Mouse (Mus musculus) neutrophil, adult 5-6 weeks (primary cell): Measurements from ENCODE around the gene Exoc3l2. TPM values are rescaled to one million over a fixed set of nuclear protein-coding genes. Genes with fewer than 3 reads are reported as not detected.
"Not testable (repeated sequence)": the region's sequence is repeated elsewhere in the genome, so short reads cannot be mapped to it uniquely, and the experiment has no call there.

ENCODE experiments used
- ATAC-seq: fragments of 151-379, 151-347 bp; 2 replicates; pipeline ENCODE4 v1.8.0; 2017; ENCODE audit warnings: mild to moderate bottlenecking, moderate TSS enrichment; ENCODE audit not compliant: insufficient number of reproducible peaks, poor library complexity, low FRiP score, severe bottlenecking; ENCODE audit errors: extremely low read depth
- total RNA-seq: library from RNA; stranded (forward); fragments of 200-1000 nt; gene quantifications from 2 replicates; pipeline ENCODE4 v1.2.3, GENCODE M21; 2017

The Exoc3l2 gene
- total RNA-seq, 1 experiment from 2014 or later, result not detected

DNA sequence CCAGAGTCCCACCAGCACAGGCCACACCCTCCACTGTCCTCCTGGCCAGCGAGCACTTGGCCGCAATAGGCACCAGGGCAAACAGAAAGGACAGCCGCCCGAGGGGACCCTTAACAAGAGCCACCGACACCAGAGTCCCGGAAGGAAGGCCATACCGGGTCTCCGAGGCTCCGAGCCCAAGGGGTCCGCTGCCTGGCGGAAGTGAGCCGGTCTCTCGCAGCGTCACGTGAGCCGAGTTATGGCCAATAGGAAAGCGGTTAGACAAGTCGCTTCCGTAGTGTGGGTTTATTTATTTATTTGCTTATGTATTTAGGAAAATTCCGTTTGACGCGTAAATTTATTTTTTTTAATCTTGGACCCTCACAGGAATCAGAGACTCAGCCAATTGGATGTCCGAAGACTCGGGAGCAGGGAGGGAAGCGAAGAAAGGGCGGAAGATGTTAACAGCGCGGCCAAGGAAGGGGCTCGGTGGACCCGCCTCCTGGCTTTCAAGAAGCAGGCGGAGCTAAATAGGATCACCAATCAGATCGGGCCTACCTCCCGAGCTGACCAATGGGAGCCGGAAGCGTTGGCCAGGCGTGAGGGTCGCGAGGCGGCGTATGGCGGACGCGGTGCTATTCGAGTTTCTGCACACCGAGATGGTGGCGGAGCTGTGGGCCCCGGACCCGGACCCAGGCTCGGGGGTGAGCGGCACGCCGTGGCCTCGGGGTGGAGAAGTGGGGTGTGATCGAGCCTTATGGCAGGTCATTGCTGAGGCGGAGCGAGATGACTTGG is 45.2 kb downstream of the Exoc3l2 start, which contains the start of the genes Bloc1s3 and Trappc6a:
TSS of gene Bloc1s3 (minus strand) at position 218 of the 774 bp plus-strand sequence.
TSS of gene Trappc6a (plus strand) at position 246 of the 774 bp plus-strand sequence.
- ATAC-seq, result peak; percentile 82

DNA sequence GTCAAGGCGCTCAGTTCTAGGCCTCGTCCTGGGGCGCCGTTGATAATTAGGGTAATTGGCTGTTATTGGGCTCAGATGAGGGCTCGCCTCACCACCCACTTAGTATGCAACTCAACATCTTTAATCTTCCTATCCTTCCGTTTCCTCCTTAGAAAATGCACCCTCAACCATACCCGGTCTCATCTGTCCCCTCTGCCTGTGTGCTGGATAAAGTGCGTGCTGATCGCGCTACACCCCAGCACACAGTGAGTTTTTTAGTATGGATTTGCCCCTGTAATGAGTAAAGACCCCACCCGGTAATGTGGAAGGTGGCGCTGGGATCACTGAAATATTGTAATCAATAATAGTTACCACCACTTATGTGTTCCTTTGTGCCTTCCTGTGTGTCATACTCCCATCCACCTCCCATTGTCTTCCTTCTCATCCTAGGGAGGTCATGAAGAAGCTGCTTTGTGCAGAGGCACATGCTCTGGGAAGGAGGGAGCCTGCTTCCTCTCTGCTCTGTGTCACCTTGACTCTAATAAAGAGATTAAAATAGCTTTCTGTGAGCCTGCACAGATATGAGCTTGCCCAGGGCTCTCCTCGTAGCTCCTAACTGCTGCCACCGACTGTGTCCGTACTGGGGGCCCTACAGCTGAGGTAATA is 45.9 kb downstream of the Exoc3l2 start:
- no peak; the same call in 1 of the 2 replicates for ATAC-seq

DNA sequence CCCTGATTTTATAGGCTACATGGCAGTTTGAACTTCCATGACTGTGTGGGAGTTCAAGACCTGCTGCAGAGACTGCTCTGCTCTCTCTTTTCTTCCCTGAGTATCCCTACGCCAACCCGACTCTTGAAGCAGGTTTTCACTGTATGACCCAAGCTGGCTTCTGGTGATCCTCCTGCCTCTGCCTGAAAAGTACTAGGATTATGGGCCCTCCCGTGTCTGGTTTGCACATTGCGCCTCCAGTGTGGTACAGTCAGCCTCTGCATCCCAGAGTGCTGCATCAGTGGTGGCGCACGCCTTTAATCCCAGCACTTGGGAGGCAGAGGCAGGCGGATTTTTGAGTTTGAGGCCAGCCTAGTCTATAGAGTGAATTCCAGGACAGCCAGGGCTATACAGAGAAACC is 46.7 kb downstream of the Exoc3l2 start:
- ATAC-seq, result no peak

DNA sequence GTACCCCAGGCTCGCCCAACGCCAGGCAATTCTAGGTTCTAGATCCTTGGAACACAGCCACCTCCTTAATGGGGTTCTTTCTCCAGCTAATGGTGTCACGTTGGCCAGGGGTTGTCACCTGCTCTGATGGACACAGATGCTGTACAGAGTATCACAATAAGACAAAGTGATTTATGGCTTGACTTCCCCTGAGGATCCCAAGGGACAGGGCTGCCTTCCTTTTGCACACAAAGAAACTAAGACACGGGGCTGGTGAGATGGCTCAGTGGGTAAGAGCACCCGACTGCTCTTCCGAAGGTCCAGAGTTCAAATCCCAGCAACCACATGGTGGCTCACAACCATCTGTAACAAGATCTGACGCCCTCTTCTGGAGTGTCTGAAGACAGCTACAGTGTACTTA is 48.8 kb downstream of the Exoc3l2 start:
- ATAC-seq, result not testable (repeated sequence)

DNA sequence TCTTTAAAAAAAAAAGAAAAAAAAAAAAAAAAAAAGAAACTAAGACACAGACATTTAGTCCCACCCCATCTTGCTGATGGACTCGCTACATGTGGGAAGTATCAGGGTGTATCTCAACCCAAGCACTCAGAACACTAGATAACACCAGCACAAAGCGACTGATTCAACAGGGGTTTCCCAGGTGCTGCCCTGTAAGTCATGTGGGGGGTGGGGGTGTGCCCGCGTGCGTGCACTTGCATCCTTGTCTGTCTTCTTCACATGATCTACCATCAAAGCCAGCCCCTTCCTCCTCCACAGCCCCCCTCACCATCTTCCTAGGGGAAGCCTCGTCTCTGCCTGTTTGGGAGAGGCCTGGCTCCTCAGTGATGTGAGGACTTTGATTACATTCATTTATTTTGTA is 49.2 kb downstream of the Exoc3l2 start:
- ATAC-seq, result no peak

DNA sequence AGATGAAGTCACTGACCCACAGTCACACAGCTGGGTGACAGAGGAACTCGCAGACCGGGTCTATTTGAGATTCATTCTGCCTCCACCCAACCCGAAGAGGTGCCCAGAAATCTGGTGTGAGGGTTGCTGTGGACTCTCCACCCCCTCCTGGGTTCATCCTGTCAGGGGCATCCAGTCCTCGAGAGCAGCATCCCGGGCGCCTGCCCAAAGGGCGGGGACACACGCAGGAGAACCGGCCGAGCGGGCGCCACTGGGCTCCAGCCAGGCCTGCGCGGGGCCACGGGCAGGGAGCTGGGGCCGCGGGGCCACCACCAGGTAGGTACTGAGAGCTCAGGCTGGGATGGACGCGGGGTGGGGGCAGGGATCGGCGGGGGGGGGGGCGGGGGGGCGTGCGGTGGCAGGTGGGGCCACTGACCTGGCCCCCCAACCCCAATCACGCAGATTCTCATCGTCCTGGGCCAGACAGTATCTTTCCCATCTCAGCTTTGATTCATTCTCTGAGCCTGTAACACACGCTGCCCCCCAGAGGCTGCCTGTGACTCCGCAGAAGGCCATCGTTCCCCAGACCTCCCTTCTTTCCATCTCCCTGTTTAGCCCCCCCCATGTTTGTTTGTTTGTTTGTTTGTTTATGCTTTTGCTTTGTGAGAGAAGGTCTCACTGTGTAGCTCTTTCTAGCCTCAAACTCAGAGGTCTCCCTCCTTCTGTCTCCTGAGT is 54.7 kb downstream of the Exoc3l2 start, which contains the start of gene Nkpd1:
TSS of gene Nkpd1 (plus strand) at position 187 of the 714 bp plus-strand sequence.
- ATAC-seq, result no peak

DNA sequence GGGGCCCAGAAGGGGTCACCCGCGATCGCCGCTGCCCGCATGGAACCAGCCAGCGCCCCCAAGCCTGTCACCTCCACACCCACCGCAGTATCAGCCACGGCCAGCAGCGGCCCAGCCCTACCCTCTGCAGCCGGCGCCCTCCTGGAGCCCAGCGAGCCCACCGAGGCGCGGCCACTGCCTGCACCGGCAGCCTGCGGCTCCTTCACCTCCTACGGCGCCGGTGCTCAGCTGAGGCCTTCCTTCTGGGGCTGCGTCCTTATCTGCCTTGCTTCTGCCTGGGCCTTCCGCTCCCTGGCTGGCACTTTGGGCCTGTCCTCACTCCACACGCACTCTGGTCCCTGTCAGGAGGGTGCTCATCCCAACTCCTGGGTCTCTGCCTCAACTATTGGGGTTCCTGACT is 56.9 kb downstream of the Exoc3l2 start:
- ATAC-seq, result no peak

DNA sequence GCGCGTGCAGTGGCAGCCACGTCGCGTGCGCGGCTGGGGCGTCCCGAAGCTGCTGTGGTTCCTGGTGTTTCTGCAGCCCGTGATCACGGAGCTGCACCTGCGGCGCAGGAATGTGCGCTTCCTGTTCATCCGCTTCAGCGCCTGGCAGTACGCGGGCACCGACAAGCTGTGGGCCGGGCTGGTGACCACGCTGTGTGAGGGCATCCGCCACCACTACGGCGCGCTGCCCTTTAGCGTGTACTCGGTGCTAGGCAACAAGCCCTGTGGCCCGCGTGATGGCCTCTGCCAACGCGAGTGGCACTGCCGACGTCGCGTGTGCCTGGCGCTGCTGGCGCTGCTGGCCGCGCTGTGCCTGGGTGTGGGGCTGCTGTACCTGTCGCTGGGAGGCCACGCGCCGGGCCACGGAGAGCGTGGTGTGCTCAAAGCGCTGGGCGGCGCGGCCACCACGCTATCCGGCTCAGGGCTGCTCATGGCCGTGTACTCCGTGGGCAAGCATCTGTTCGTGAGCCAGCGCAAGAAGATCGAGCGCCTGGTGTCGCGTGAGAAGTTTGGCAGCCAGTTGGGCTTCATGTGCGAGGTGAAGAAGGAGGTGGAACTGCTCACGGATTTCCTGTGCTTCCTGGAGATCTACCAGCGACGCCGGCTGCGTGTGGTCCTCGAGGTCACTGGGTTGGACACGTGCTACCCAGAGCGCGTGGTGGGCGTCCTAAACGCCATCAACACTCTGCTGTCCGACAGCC is 60.1 kb downstream of the Exoc3l2 start:
- ATAC-seq, result no peak

DNA sequence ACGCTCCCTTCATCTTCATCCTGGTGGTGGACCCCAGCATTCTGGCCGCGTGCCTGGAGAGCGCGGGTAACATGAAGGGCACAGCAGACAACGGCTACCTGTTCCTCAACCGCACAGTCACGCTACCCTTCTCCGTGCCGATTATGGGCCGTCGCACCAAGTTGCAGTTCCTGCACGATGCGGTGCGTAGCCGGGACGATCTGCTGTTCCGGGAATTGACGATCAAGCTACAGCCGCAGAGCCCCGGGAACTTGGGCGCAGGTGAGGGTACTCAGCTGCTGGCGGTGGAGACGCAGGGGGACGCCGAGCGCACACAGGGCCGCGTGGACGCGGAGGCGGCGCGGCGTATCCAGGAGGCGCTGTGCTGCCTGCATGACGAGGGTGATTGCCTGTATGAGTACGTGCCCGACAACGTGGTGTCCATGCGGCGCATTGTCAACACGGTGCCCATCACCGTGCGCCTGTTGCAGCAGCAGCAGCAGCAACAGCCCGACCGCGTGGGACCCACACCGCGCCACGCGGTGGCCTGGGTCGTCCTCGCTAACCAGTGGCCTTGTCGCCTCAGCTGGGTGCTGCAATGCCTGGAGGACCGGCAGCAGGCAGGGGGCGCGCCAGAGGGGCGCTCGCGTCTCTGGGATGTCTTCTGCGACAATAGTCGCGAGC is 60.8 kb downstream of the Exoc3l2 start:
- no peak for ATAC-seq

DNA sequence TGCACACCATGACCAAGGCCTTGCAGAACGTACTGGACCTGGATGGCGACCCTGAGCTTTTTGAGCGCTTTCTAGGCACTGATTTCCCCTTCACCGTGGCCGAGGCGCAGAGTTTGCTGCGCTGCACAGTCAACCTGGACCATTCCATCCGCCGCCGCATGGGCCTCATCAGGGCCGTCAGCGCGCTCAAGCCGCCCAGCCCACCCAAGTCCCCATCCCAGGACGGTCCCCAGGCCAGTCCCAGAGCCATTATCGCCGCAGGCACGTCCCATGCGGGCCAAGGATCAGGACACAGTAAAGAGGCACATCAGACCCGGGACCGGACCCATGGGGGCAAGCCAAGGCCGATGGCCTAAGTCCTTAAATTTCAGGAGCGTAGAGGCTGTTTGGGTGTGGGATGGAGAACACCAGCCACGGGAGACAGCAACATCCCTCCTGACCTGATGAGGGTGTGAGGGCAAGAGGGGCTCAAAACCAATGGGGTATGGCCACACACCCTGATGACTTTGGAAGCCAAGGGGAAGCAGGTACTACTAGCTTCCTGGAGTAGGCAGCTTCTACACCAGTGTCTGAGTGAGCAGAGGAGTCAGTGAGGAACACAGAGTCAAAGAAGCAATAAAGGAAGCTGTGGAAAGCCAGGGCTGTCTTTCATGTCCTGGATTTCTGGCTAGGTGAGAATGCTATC is 61.4 kb downstream of the Exoc3l2 start:
- ATAC-seq, result no peak

DNA sequence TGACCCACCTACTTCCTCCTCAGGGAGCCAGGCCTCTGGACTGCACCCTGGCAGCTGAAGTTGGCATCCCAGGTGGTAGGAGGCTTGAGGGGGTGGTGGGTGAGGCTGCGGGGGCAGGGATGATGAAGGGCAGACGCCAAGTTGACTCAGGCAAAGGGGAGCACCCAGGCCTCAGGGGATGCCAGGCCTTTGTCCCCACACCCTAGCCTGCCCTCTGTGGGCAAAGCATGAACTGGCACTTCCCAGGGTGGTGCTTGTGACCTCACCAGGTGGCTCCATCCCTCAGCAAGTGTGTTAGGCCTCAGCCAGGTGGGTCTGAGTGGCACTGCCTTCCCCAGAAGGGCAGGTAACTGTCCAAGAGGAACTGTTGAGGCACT is 62.0 kb downstream of the Exoc3l2 start:
- ATAC-seq, result no peak

DNA sequence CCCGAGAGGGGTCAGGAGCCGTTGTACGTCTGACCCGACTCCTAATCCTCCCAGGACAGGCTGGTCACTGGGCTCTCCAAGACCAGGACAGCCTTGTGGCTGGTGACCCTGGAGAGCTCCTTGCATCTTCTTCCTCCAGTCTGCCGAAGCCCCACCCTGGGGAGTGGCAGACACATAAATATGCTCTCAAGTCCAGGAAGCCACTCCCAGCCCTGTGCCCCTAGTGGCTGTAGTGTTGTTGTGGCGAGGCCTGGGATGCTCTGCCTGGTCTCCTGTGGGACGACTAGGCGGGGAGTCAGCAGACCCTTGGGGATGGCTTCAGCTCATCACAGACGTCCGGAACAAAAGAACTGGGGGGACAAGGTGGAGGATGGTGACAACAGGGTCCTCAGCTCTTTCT is 67.9 kb downstream of the Exoc3l2 start:
- no peak for ATAC-seq

DNA sequence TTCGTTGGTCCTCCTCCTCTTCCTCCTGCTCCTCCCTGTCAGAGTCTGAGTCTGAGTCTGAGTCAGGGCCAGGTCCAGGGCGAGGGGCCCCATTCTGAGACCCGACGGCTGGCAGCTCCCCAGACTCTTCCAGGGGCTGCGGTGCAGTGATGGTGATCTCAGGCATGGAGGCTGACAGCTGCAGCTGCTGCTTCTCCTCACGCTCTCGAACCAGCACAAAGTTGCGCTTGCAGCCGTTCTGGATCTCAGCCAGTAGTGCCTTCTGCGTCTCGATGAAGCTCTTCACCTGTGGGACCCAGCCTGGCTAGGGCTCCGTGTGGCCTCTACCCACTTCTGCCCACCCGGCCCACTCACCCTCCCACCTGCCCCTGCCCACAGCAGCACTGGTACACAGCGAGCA is 69.1 kb downstream of the Exoc3l2 start:
- no peak for ATAC-seq

DNA sequence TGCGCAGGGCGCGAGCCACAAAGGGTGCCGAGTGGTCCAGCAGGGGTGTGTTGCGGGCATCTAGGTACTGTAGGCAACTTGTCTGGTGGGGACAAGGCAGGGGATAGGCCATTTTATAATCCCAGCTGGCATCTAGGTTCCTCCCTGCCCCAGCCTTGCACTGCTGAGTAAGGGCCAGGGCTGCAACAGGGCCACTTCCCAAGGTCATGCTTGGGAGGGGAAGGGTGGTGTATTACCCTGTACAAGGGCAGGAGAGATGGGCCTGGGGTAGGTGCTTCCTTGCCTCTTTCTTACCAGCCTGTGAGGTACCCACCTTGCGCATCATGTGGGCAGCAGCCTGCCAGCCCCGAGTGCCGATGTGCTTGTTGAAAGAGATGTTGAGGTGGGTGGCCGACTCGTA is 71.5 kb downstream of the Exoc3l2 start:
- no peak for ATAC-seq

DNA sequence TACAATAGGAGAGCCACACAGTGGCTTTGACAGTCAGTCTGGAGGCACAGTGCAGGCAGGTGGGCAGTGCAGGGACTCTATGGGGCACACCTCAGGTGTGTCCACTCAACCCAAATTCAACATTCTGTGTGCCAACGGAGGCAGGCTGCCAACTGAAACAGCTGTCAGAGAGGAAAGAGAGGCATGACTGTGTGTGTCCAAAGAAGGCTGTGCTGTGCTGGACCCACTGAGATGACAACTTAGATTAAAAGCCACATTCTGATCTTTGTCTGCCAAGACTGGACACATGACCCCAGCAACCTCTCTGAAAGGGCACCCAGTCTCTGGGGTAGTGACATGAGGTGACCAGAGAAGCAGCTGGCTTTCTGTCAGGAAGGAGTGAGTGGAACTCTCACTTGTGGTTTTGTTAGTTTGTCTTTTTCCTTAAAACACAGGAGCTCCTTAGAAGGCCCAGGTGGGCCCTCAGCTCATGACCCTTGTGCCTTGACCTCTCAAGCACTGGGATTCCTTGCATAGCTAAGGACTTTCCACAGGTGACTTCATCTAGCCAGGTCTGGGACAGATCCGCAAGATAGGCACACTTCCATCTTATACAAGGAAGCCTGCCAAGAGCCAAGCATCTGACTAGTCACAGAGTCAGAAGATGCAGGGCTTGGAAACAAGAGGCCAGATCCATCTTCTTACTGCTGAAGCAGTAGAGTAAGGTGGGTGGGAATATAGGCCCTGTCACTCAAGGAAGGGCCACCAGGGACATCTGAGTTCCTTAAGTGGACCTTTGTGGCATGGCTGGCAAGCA is 77.8 kb downstream of the Exoc3l2 start:
- ATAC-seq, result no peak

DNA sequence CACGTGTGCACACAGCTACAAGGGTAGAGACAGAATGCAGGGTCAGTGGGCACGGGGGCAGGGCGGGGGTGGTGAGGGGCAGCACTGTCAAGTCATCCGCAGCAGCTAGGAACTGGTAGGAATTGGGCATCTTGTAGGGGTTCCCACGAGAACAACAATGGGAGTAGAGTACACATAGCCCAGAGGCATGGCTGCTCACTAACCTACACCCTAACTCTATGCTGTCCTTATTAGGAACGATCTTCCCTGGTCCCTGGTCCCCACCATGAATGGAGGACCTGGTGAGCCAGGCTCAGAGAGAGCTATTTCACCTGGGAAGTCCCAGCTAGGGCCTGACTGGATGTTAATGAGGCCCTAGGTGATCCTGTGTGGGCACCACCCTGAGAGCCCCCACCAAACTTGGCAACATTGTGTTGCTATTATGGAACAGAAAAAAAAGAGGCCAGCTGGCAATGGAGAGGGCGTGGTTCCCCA is 78.6 kb downstream of the Exoc3l2 start:
- no peak for ATAC-seq

DNA sequence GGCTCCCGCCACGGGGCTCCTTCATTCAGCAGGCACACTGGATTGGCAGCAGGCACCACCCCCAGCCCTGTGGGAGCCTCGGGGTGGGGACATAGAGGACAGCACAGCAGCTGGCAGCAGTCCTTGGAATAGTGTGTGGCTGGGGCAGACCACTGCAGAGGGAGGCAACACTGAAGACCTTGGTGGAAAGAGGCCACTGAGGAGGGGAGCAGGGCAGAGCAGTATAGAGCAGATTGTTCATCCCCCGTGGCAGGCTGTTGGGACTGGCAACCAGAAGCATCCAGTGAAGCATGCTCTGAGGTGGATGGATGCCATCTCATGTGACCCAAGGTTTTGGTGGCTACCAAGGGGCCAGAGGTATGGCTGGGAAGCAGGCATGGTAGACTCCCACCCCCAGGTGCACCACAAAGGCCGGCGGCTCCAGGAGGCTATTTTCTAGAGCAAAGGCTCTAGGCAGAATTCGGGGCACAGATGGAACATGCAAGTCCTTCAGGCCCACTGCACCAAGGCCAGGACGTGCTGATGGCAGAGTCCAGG is 79.1 kb downstream of the Exoc3l2 start:
- no peak for ATAC-seq
